Mouse (Mus musculus) intestine, embryonic 14.5 days (tissue): ENCODE results near the gene Grb10. TPM values are rescaled to one million over a fixed set of nuclear protein-coding genes. Genes with fewer than 3 reads are reported as not detected.

Experiments
- ATAC-seq: fragments of 200-750 bp; cut with Nextera tagmentation; replicated peaks from 2 replicates; pipeline ENCODE4 v1.8.0; 2017; ENCODE audit warnings: low read depth, moderate number of reproducible peaks, moderate TSS enrichment, moderate library complexity; ENCODE audit not compliant: low FRiP score, low TSS enrichment
- DNase-seq: peaks from one replicate; pipeline ENCODE4 v3.0.0-alpha.2; 2018; ENCODE audit warnings: low spot score
- H3K27ac ChIP-seq: fragments of 300-500 bp; sonication (generic); 2 replicates; pipeline ENCODE4 v1.5.1; 2014; ENCODE audit warnings: low read depth, mild to moderate bottlenecking, control low read depth
- H3K27me3 ChIP-seq: fragments of 300-500 bp; sonication (generic); replicated peaks from 2 replicates; pipeline ENCODE4 v1.6.1; 2014; ENCODE audit warnings: low read length, control low read depth; ENCODE audit not compliant: control insufficient read depth, insufficient read depth
- H3K36me3 ChIP-seq: fragments of 300-500 bp; sonication (generic); 2 replicates; pipeline ENCODE4 v1.6.1; 2014; ENCODE audit warnings: low read length, control low read depth; ENCODE audit not compliant: control insufficient read depth, insufficient read depth
- H3K4me1 ChIP-seq: fragments of 300-500 bp; sonication (generic); replicated peaks from 2 replicates; pipeline ENCODE4 v1.6.1; 2014; ENCODE audit warnings: low read length, control low read depth, mixed read lengths; ENCODE audit not compliant: control insufficient read depth, insufficient read depth
- H3K4me2 ChIP-seq: fragments of 300-500 bp; sonication (generic); 2 replicates; pipeline ENCODE4 v1.6.1; 2014; ENCODE audit warnings: low read length
- H3K4me3 ChIP-seq: fragments of 300-500 bp; sonication (generic); 2 replicates; pipeline ENCODE4 v1.5.1; 2014; ENCODE audit warnings: low read depth, low read length, control low read depth, mixed read lengths
- H3K9ac ChIP-seq: fragments of 300-500 bp; sonication (generic); 2 replicates; pipeline ENCODE4 v1.6.1; 2014; ENCODE audit warnings: mild to moderate bottlenecking, low read length
- H3K9me3 ChIP-seq: fragments of 300-500 bp; sonication (generic); 2 replicates; pipeline ENCODE4 v1.6.1; 2016; ENCODE audit warnings: low read length, control low read depth; ENCODE audit not compliant: control insufficient read depth
- WGBS: fragments of 180-500 bp; shearing (Covaris S2); extraction: QIAGEN DNeasy Blood & Tissue Kit; methylation state at CpG from one replicate; pipeline ENCODE4 v1.1.7; 2014; 5-methylcytosine and 5-hydroxymethylcytosine counted together
- polyA plus RNA-seq: library from polyadenylated mRNA; unstranded; fragments of >200 nt; fragmentation: Nextera tagmentation; extraction: Ambion mirVana; gene quantifications from 2 replicates; pipeline ENCODE4 v1.2.1, GENCODE M21; 2014

The Grb10 gene
- polyA plus RNA-seq = 232 and 233 TPM in 2 replicates

GRCm38 (mm10) chr11:12038470-12038985 lies at the start of gene Grb10:
Grb10 (minus strand) TSS chr11:12038683.
- H3K9ac ChIP-seq = peak within 1 kb of the TSS; percentile 71
- peaks cover 80% of the 10 kb centered on the region for H3K27me3 ChIP-seq
- no peaks in the 10 kb centered on the region for H3K4me1 ChIP-seq
- no peak for ATAC-seq
- H3K9me3 ChIP-seq = no peaks in the 10 kb centered on the region
- peak; percentile 67 for DNase-seq
- WGBS = 29% methylated on average over 10 of the region's 10 CpGs
- H3K27ac ChIP-seq = peak within 1 kb of the TSS; percentile 89
- H3K4me3 ChIP-seq = peak within 1 kb of the TSS; percentile 59
- H3K4me2 ChIP-seq = peak within 1 kb of the TSS; percentile 36
- H3K36me3 ChIP-seq = no peaks in the 10 kb centered on the region

DNA sequence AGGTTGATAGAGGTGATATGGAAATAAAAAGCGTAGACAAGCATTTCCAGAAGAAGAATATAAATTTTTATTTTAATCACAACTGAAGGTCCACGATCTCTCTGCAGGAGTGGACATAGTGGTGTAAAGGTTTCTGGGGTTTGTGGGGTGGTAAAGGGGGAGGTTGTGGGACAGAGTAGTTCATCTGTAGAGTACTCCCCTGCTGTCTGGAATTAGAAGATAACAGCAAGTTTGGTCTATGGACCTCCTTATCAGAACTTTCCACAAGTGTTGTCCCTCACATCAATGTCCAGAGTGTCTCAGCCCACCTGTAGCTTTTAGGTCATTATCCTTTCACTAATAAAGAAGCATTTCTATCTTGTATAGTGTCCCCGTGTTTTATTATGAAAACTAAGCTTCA lies 43.2 kb upstream of the Grb10 start:
- no peak for DNase-seq

DNA sequence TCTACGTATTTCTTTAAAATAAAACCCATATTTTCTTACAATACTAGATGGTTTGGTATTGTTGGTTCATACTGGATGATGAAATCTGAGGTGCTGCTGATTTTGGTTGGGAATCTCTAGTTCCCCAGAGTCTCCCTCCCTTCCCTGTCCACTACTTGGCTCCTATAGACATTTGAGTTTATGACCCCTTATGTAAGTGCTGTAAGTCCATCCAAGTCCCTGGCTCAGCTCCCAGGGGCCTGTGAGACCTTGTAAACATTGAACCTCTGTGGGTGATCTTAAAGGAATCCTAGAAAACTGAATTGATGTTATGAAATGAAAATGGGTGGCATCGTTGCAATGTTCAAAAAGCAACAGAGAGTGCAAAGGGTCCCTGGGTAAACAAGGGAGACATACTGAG lies 40.7 kb upstream of the Grb10 start:
- Histone ChIP-seq H3K4me2 (no peak overlapping the region), H3K9me3 (0 out of 2 replicates have a peak, but pooled peaks cover 2% of the 10 kb centered on the region), H3K27ac (no peak overlapping the region), H3K36me3 (no peaks in the 10 kb centered on the region), H3K4me1 (no peaks in the 10 kb centered on the region), H3K4me3 (no peak overlapping the region), H3K9ac (no peak overlapping the region), H3K27me3 (no peaks in the 10 kb centered on the region)
- DNase-seq = no peak
- ATAC-seq = no peak
- WGBS = 82% methylated on average over 2 of the region's 2 CpGs

More for the DNA sequence above, 43.2 kb upstream of the Grb10 start:
- H3K36me3 ChIP-seq = no peaks in the 10 kb centered on the region
- no peak overlapping the region for H3K4me3 ChIP-seq
- ATAC-seq = no peak
- no peak overlapping the region for H3K4me2 ChIP-seq
- H3K27me3 ChIP-seq = no peaks in the 10 kb centered on the region
- H3K27ac ChIP-seq = no peak overlapping the region
- 0 out of 2 replicates have a peak, but pooled peaks cover 2% of the 10 kb centered on the region for H3K9me3 ChIP-seq
- H3K9ac ChIP-seq = no peak overlapping the region
- H3K4me1 ChIP-seq = no peaks in the 10 kb centered on the region
- WGBS = 85% methylated on average over 3 of the region's 3 CpGs

GRCm38 (mm10) chr11:12075449-12075848 lies 37.0 kb upstream of the Grb10 start:
- no peaks in the 10 kb centered on the region for H3K36me3 ChIP-seq
- H3K9ac ChIP-seq = no peak overlapping the region
- H3K9me3 ChIP-seq = no peaks in the 10 kb centered on the region
- DNase-seq = no peak
- H3K27ac ChIP-seq = no peak overlapping the region
- no peak for ATAC-seq
- no peaks in the 10 kb centered on the region for H3K4me1 ChIP-seq
- H3K27me3 ChIP-seq = no peaks in the 10 kb centered on the region
- 95% methylated on average over 1 of the region's 1 CpGs for WGBS
- no peak overlapping the region for H3K4me3 ChIP-seq
- H3K4me2 ChIP-seq = no peak overlapping the region

- Histone ChIP-seq H3K9me3 (no peaks in the 10 kb centered on the region), H3K27me3 (no peaks in the 10 kb centered on the region), H3K27ac (no peak overlapping the region), H3K36me3 (no peaks in the 10 kb centered on the region), H3K4me2 (no peak overlapping the region), H3K4me1 (no peaks in the 10 kb centered on the region), H3K9ac (no peak overlapping the region), H3K4me3 (no peak overlapping the region)
- DNase-seq (no peak), ATAC-seq (no peak)
- WGBS = 88% methylated on average over 6 of the region's 6 CpGs
Measured at GRCm38 (mm10) chr11:12073394-12074226, 35.1 kb upstream of the Grb10 start.

- ATAC-seq = no peak
- no peak overlapping the region for H3K27ac ChIP-seq
- H3K4me1 ChIP-seq = no peaks in the 10 kb centered on the region
- no peak for DNase-seq
- H3K4me2 ChIP-seq = no peak overlapping the region
- no peak overlapping the region for H3K4me3 ChIP-seq
- H3K9ac ChIP-seq = no peak overlapping the region
- no peaks in the 10 kb centered on the region for H3K36me3 ChIP-seq
- no peaks in the 10 kb centered on the region for H3K9me3 ChIP-seq
- H3K27me3 ChIP-seq = no peaks in the 10 kb centered on the region
- 81% methylated on average over 3 of the region's 3 CpGs for WGBS
Measured at GRCm38 (mm10) chr11:12072322-12072721, 33.8 kb upstream of the Grb10 start.

DNA sequence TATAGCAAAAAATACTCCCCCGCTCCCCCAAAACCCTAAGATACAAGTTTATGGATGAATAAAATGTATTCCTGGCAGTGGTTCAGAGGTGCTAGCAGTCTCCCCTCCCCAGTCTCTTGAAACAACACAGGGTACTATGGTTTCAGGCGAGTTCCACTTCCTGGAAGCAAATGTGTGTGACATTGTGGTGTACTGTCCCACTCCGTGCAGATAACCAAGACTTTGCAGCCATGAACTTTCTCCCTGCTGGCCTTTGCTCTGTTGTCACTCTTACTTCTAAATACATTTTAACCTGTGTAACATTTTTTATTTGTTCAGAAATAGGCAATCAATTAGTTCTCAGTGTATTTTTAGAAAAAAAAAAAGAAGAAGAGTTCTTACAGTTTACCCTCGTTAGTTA lies 20.5 kb upstream of the Grb10 start:
- 76% methylated on average over 4 of the region's 4 CpGs for WGBS
- Histone ChIP-seq H3K4me3 (no peak overlapping the region), H3K27ac (no peak overlapping the region), H3K4me2 (no peak overlapping the region), H3K36me3 (no peaks in the 10 kb centered on the region), H3K27me3 (peaks cover 4% of the 10 kb centered on the region; the same call in 1 of the 2 replicates), H3K4me1 (no peaks in the 10 kb centered on the region), H3K9ac (no peak overlapping the region), H3K9me3 (no peaks in the 10 kb centered on the region)
- DNase-seq (no peak), ATAC-seq (no peak)

DNA sequence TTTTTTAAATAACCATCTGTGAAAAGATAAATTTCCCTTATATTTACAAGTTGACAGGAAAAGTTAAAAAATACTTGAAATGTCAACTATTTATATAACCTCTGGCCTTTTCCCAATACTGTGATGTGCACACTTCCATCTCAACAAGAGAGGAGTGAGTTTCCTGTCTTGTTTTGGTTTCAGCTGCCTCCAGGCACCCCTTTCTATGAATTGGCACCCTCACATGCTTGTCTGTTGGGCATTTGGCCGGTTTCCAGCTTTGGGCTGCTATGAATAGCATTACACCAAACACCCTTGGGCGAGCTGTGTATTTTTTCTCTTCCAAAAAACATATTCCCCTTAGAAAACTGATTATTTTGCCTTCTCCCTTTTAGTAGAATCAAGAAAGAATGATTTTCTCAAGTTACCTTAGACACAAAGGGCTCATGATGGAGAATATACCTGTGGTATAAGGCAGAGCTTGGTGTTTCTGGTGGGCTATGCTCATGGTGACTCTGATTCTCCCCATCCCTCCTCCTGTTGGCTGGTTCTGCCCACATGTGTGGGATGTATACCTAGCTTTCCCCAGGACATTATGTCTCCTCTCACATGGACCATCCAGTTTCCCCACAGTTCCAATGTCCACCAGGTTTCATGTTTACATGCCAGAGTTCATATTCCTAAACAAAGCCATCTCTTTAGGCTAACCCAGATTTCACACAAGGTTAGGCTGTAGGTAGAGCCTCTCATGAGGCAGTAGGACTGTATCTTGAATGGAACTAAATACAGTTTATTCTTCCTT lies 10.3 kb upstream of the Grb10 start:
- Histone ChIP-seq H3K9ac (no peak overlapping the region), H3K27me3 (peaks cover 16% of the 10 kb centered on the region), H3K4me1 (no peaks in the 10 kb centered on the region), H3K9me3 (no peaks in the 10 kb centered on the region), H3K4me2 (no peak overlapping the region), H3K27ac (no peak overlapping the region), H3K36me3 (0 out of 2 replicates have a peak, but pooled peaks cover 3% of the 10 kb centered on the region), H3K4me3 (no peak overlapping the region)
- ATAC-seq (no peak), DNase-seq (no peak)
- WGBS = 63% methylated on average over 2 of the region's 2 CpGs
